Mouse (Mus musculus) lung, postnatal 0 days (tissue): Measurements from ENCODE around the gene Zbtb8b. TPM values are rescaled to one million over a fixed set of nuclear protein-coding genes. Genes with fewer than 3 reads are reported as not detected.

ENCODE experiments used
- ATAC-seq: fragments of 200-750 bp; cut with Nextera tagmentation; 2 replicates; pipeline ENCODE4 v1.8.0; 2017; ENCODE audit warnings: moderate library complexity
- DNase-seq: peaks from one replicate; pipeline ENCODE4 v3.0.0-alpha.2; 2016; ENCODE audit warnings: low spot score
- H3K27ac ChIP-seq: fragments of 300-500 bp; sonication (generic); 2 replicates; pipeline ENCODE4 v1.5.1; 2014; ENCODE audit warnings: antibody characterized with exemption, mild to moderate bottlenecking, low read length, mixed read lengths
- H3K27me3 ChIP-seq: fragments of 300-500 bp; sonication (generic); replicated peaks from 2 replicates; pipeline ENCODE4 v1.6.1; 2014; ENCODE audit warnings: low read length, mixed read lengths; ENCODE audit not compliant: insufficient read depth
- H3K36me3 ChIP-seq: fragments of 300-500 bp; sonication (generic); 2 replicates; pipeline ENCODE4 v1.6.1; 2014; ENCODE audit warnings: low read length, mixed read lengths; ENCODE audit not compliant: insufficient read depth
- H3K4me1 ChIP-seq: fragments of 300-500 bp; sonication (generic); 2 replicates; pipeline ENCODE4 v1.6.1; 2014; ENCODE audit warnings: antibody characterized with exemption, low read depth, low read length, mixed read lengths; ENCODE audit not compliant: insufficient read depth
- H3K4me2 ChIP-seq: fragments of 300-500 bp; sonication (generic); replicated peaks from 2 replicates; pipeline ENCODE4 v1.6.1; 2014; ENCODE audit warnings: low read depth, mild to moderate bottlenecking, low read length, moderate library complexity, mixed read lengths
- H3K4me3 ChIP-seq: fragments of 300-500 bp; sonication (generic); 2 replicates; pipeline ENCODE4 v1.5.1; 2014; ENCODE audit warnings: low read depth, low read length
- H3K9ac ChIP-seq: fragments of 300-500 bp; sonication (generic); replicated peaks from 2 replicates; pipeline ENCODE4 v1.6.1; 2014; ENCODE audit warnings: low read depth, mild to moderate bottlenecking
- H3K9me3 ChIP-seq: fragments of 300-500 bp; sonication (generic); 2 replicates; pipeline ENCODE4 v1.6.1; 2016; ENCODE audit warnings: low read length, mixed read lengths
- CTCF ChIP-seq: IDR thresholded peaks from 2 replicates; pipeline ENCODE4 v1.5.1; 2016; ENCODE audit warnings: antibody characterized with exemption, mild to moderate bottlenecking
- EP300 ChIP-seq: IDR thresholded peaks from 2 replicates; pipeline ENCODE4 v1.6.1; 2016; ENCODE audit warnings: antibody characterized with exemption, mild to moderate bottlenecking, control low read depth
- WGBS: fragments of 180-500 bp; shearing (Covaris S2); extraction: QIAGEN DNeasy Blood & Tissue Kit; methylation state at CpG from one replicate; pipeline ENCODE4 v1.1.7; 2014; 5-methylcytosine and 5-hydroxymethylcytosine counted together
- polyA plus RNA-seq: library from polyadenylated mRNA; unstranded; fragments of >200 nt; fragmentation: Nextera tagmentation; extraction: Ambion mirVana; gene quantifications from 2 replicates; pipeline ENCODE4 v1.2.1, GENCODE M21; 2015

Zbtb8b gene
- polyA plus RNA-seq = 1.8 and 2.8 TPM in 2 replicates

- no peak within 1 kb of the TSS for H3K9ac ChIP-seq
- H3K9me3 ChIP-seq = no peaks in the 10 kb centered on the region
- TF ChIP-seq CTCF (no peak), EP300 (no peak)
- peaks cover 3% of the 10 kb centered on the region; the same call in 1 of the 2 replicates for H3K27me3 ChIP-seq
- 5% methylated on average over 33 of the region's 33 CpGs for WGBS
- H3K4me2 ChIP-seq = peak within 1 kb of the TSS; percentile 59
- H3K36me3 ChIP-seq = no peaks in the 10 kb centered on the region
- peak; percentile 90 for ATAC-seq
- no peaks in the 10 kb centered on the region; the same call in 1 of the 2 replicates for H3K4me1 ChIP-seq
- no peak within 1 kb of the TSS for H3K27ac ChIP-seq
- DNase-seq = peak; percentile 76
- peak within 1 kb of the TSS; percentile 24 for H3K4me3 ChIP-seq
Measured at GRCm38 (mm10) chr4:129440340-129441063, at the start of gene Zbtb8b. Gene Zbtb8b (minus strand): TSS chr4:129440853.

GRCm38 (mm10) chr4:129481090-129481489, 40.4 kb upstream of the Zbtb8b start:
- WGBS = 86% methylated on average over 1 of the region's 1 CpGs
- TF ChIP-seq EP300 = no peak
- TF ChIP-seq CTCF = no peak
- H3K4me2 ChIP-seq = no peak overlapping the region
- no peak overlapping the region for H3K4me3 ChIP-seq
- no peak overlapping the region for H3K9ac ChIP-seq
- DNase-seq = peak; percentile 45
- peaks cover 47% of the 10 kb centered on the region for H3K36me3 ChIP-seq
- no peaks in the 10 kb centered on the region for H3K27me3 ChIP-seq
- no peaks in the 10 kb centered on the region for H3K9me3 ChIP-seq
- ATAC-seq = peak; percentile 50; the same call in 1 of the 2 replicates
- no peaks in the 10 kb centered on the region for H3K4me1 ChIP-seq
- H3K27ac ChIP-seq = no peak overlapping the region

GRCm38 (mm10) chr4:129479863-129480262, 39.2 kb upstream of the Zbtb8b start:
- no peaks in the 10 kb centered on the region for H3K27me3 ChIP-seq
- no peaks in the 10 kb centered on the region for H3K4me1 ChIP-seq
- no peak overlapping the region for H3K27ac ChIP-seq
- peaks cover 34% of the 10 kb centered on the region for H3K36me3 ChIP-seq
- ATAC-seq (no peak), DNase-seq (no peak)
- WGBS = 83% methylated on average over 3 of the region's 3 CpGs
- no peak overlapping the region for H3K4me3 ChIP-seq
- TF ChIP-seq CTCF = no peak
- no peaks in the 10 kb centered on the region for H3K9me3 ChIP-seq
- no peak overlapping the region for H3K9ac ChIP-seq
- no peak overlapping the region for H3K4me2 ChIP-seq

- Histone ChIP-seq H3K9me3 (no peaks in the 10 kb centered on the region), H3K27me3 (no peaks in the 10 kb centered on the region), H3K9ac (no peak overlapping the region), H3K4me3 (no peak overlapping the region), H3K4me2 (no peak overlapping the region), H3K27ac (no peak overlapping the region), H3K4me1 (no peaks in the 10 kb centered on the region), H3K36me3 (peaks cover 46% of the 10 kb centered on the region)
- DNase-seq (no peak), ATAC-seq (no peak)
- WGBS = 90% methylated on average over 11 of the region's 11 CpGs
- TF ChIP-seq CTCF (no peak), EP300 (no peak)
Measured at GRCm38 (mm10) chr4:129476047-129476446, 35.4 kb upstream of the Zbtb8b start.

- TF ChIP-seq EP300 (no peak), CTCF (no peak)
- WGBS = 70% methylated on average over 4 of the region's 4 CpGs
- Histone ChIP-seq H3K4me3 (no peak overlapping the region), H3K4me2 (no peak overlapping the region), H3K4me1 (peaks cover 3% of the 10 kb centered on the region; the same call in 1 of the 2 replicates), H3K9ac (no peak overlapping the region), H3K9me3 (no peaks in the 10 kb centered on the region), H3K27me3 (no peaks in the 10 kb centered on the region), H3K27ac (no peak overlapping the region), H3K36me3 (peaks cover 38% of the 10 kb centered on the region)
- ATAC-seq (no peak), DNase-seq (no peak)
Measured at GRCm38 (mm10) chr4:129464286-129464815, 23.7 kb upstream of the Zbtb8b start.

GRCm38 (mm10) chr4:129463097-129464059, 22.7 kb upstream of the Zbtb8b start:
- no peak for DNase-seq
- no peak for TF ChIP-seq EP300
- no peak for TF ChIP-seq CTCF
- Histone ChIP-seq H3K4me1 (peaks cover 3% of the 10 kb centered on the region; the same call in 1 of the 2 replicates), H3K27me3 (no peaks in the 10 kb centered on the region), H3K9me3 (no peaks in the 10 kb centered on the region), H3K27ac (no peak overlapping the region), H3K36me3 (peaks cover 31% of the 10 kb centered on the region), H3K4me3 (no peak overlapping the region), H3K4me2 (no peak overlapping the region), H3K9ac (no peak overlapping the region)
- 81% methylated on average over 24 of the region's 24 CpGs for WGBS
- ATAC-seq = no peak
